Mouse (Mus musculus) C3H10T1/2 (cell line): ENCODE measurements around the gene Syk. TPM values are rescaled to one million over a fixed set of nuclear protein-coding genes. Genes with fewer than 3 reads are reported as not detected.

Experiments used
- polyA plus RNA-seq, 2 experiments: library from polyadenylated mRNA; unstranded; fragments of >200 nt; fragmentation: generic; extraction: Trizol; gene quantifications; one replicate each; pipeline ENCODE4 v1.2.1; 2012; ENCODE audit warnings: missing spikeins in 2 of 2

Syk gene
- polyA plus RNA-seq: 1 to 10 TPM; 2.6 to 3.1 TPM

DNA sequence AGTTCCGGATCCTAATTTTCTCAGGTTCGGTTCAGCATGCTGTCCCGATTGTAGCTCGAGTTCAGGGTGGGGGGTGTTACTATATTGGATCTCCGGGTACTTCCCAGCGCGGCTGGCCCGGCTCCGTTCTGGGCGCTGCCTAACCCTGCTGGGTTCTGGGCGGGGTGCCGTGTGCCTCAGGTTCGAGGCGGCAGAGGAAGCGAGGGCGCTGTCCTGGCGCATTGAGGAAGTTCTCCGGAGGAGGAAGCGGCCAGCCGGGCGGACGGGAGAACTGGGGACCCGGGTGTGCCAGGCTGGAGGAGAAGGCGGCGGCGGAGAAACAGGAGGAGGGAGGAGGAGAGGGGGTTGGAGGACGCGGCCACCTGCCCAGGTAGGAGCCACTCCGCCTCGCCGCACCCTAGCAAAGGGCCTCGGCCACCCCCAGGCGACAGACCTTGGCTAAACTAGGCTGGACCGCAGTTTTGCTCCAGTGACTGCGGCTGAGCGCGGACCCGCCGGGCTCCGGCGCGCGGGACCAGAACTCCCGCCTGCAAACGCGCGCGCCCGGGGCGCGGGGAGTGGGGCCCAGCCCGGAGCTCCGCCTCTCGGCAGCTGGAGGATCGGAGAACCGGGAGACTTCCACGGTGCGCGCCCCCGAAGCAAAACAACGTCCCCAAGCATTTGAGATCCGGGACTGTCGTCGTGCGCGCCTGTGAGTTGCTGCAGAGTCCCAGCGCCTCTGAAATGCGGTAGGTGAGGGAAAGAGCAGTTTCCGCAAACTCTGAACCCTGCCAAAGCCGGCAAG lies at the start of gene Syk:
Gene Syk, plus strand, starts transcription at position 296 of the 784 bp plus-strand sequence.

Other genes with a start within 250 kb of the Syk start
- under 1 TPM; 0.02 to 0.28 TPM for gene Diras2, start 51.9 kb upstream of the Syk start, polyA plus RNA-seq